Mouse (Mus musculus) liver, embryonic 14.5 days (tissue): ENCODE results near the gene Vwa5b1.

Experiments used
- CTCF ChIP-seq: IDR thresholded peaks from 2 replicates; pipeline ENCODE4 v1.5.1; 2016; ENCODE audit warnings: antibody characterized with exemption, low read depth, control low read depth
- EP300 ChIP-seq: IDR thresholded peaks from 2 replicates; pipeline ENCODE4 v1.6.1; 2016; ENCODE audit warnings: antibody characterized with exemption, low read depth

DNA sequence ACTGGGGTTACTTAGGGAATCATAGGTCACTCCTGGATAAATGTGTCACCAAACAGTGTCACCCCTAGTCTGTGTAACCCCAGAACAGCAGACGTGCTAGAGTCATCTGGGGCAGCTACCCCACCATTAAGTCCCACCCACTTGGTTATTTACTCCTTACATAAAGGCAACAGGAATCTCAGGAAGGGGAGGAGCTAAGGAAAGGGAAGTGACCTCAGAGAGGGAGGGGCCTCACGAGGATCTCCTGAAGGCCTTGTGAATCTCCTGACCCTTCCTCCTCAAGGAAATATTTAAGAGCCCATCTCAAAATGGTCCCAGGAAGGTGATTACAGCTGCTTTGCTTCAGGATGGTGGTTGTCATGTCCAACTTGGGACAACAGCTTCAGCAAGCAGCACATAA lies 103.9 kb downstream of the Vwa5b1 start:
- TF ChIP-seq CTCF (no peak), EP300 (no peak)
